Mouse (Mus musculus): ENCODE measurements around the gene Kat7.

Gene Kat7

GRCm38 (mm10) chr11:95293017-95293624 is 16.9 kb downstream of the Kat7 start:
- in situ Hi-C loops (cut with MboI; ENCODE audit: unreplicated experiment in 2 of 2), result no loop called here

GRCm38 (mm10) chr11:95291998-95292397 is 18.0 kb downstream of the Kat7 start:
- in situ Hi-C loops (cut with MboI; ENCODE audit: unreplicated experiment in 2 of 2), result no loop called here

GRCm38 (mm10) chr11:95282331-95282730 is 27.7 kb downstream of the Kat7 start:
- in situ Hi-C loops (cut with MboI; ENCODE audit: unreplicated experiment in 2 of 2), result no loop called here

GRCm38 (mm10) chr11:95279061-95279659 is 30.9 kb downstream of the Kat7 start:
- in situ Hi-C loops (cut with MboI; ENCODE audit: unreplicated experiment in 2 of 2), result no loop called here

GRCm38 (mm10) chr11:95276056-95276455 is 34.0 kb downstream of the Kat7 start:
- in situ Hi-C loops (cut with MboI; ENCODE audit: unreplicated experiment in 2 of 2), result no loop called here

- in situ Hi-C loops (cut with MboI; ENCODE audit: unreplicated experiment in 2 of 2), result loop anchor here in 1 of 2 experiments (25.0 kb wide), 1 partner anchor 388 kb away; the partner anchor contains the start of gene Phb
These were observed 35.4 kb downstream of the Kat7 start for GRCm38 (mm10) chr11:95274613-95275012.

GRCm38 (mm10) chr11:95273661-95274060 is 36.4 kb downstream of the Kat7 start:
- in situ Hi-C loops (cut with MboI; ENCODE audit: unreplicated experiment in 2 of 2), result loop anchor here in 1 of 2 experiments (25.0 kb wide), 1 partner anchor 389 kb away; the partner anchor contains the start of gene Phb

GRCm38 (mm10) chr11:95266540-95267245 is 43.4 kb downstream of the Kat7 start:
- in situ Hi-C loops (cut with MboI; ENCODE audit: unreplicated experiment in 2 of 2), result loop anchor here in 1 of 2 experiments (25.0 kb wide), 1 partner anchor 396 kb away; the partner anchor contains the start of gene Phb

GRCm38 (mm10) chr11:95264455-95265013 is 45.5 kb downstream of the Kat7 start:
- in situ Hi-C loops (cut with MboI; ENCODE audit: unreplicated experiment in 2 of 2), result loop anchor here in 1 of 2 experiments (5.0 to 25.0 kb wide), 3 partner anchors 33 to 398 kb away; partner anchors contain the start of gene Phb

- in situ Hi-C loops (cut with MboI; ENCODE audit: unreplicated experiment in 2 of 2), result loop anchor here in 1 of 2 experiments (5.0 to 25.0 kb wide), 3 partner anchors 33 to 398 kb away; partner anchors contain the start of gene Phb
These were observed 46.1 kb downstream of the Kat7 start for GRCm38 (mm10) chr11:95263816-95264454.

- in situ Hi-C loops (cut with MboI; ENCODE audit: unreplicated experiment in 2 of 2), result loop anchor here in 1 of 2 experiments (5.0 to 25.0 kb wide), 3 partner anchors 36 to 401 kb away; partner anchors contain the start of gene Phb
These were observed 48.8 kb downstream of the Kat7 start, which contains the start of gene Tac4 for GRCm38 (mm10) chr11:95261178-95261751. TSS of gene Tac4 (plus strand) at chr11:95261529.

- in situ Hi-C loops (cut with MboI; ENCODE audit: unreplicated experiment in 2 of 2), result loop anchor here (5.0 to 25.0 kb wide), 6 partner anchors 38 to 403 kb away; partner anchors contain the start of genes Pdk2 (in 2 of the 2) and Phb (in 1 of the 2)
These were observed 50.8 kb downstream of the Kat7 start for GRCm38 (mm10) chr11:95259088-95259849.

- in situ Hi-C loops (cut with MboI; ENCODE audit: unreplicated experiment in 2 of 2), result loop anchor here (5.0 to 25.0 kb wide), 6 partner anchors 39 to 404 kb away; partner anchors contain the start of genes Pdk2 (in 2 of the 2) and Phb (in 1 of the 2)
These were observed 51.6 kb downstream of the Kat7 start for GRCm38 (mm10) chr11:95258490-95258889.

GRCm38 (mm10) chr11:95257930-95258329 is 52.1 kb downstream of the Kat7 start:
- in situ Hi-C loops (cut with MboI; ENCODE audit: unreplicated experiment in 2 of 2), result loop anchor here (5.0 to 25.0 kb wide), 6 partner anchors 39 to 404 kb away; partner anchors contain the start of genes Pdk2 (in 2 of the 2) and Phb (in 1 of the 2)

- in situ Hi-C loops (cut with MboI; ENCODE audit: unreplicated experiment in 2 of 2), result loop anchor here (5.0 to 25.0 kb wide), 6 partner anchors 42 to 407 kb away; partner anchors contain the start of genes Pdk2 (in 2 of the 2) and Phb (in 1 of the 2)
These were observed 54.3 kb downstream of the Kat7 start for GRCm38 (mm10) chr11:95255747-95256146.

- in situ Hi-C loops (cut with MboI; ENCODE audit: unreplicated experiment in 2 of 2), result loop anchor here (10.0 to 25.0 kb wide), 2 partner anchors 209 to 408 kb away; partner anchors contain the start of genes Pdk2 (in 2 of the 2) and Phb (in 1 of the 2)
These were observed 55.9 kb downstream of the Kat7 start for GRCm38 (mm10) chr11:95254165-95254564.

GRCm38 (mm10) chr11:95252104-95252503 is 57.9 kb downstream of the Kat7 start:
- in situ Hi-C loops (cut with MboI; ENCODE audit: unreplicated experiment in 2 of 2), result loop anchor here (10.0 to 25.0 kb wide), 2 partner anchors 207 to 410 kb away; partner anchors contain the start of genes Pdk2 (in 2 of the 2) and Phb (in 1 of the 2)

- in situ Hi-C loops (cut with MboI; ENCODE audit: unreplicated experiment in 2 of 2), result loop anchor here (10.0 to 25.0 kb wide), 2 partner anchors 206 to 411 kb away; partner anchors contain the start of genes Pdk2 (in 2 of the 2) and Phb (in 1 of the 2)
These were observed 58.8 kb downstream of the Kat7 start for GRCm38 (mm10) chr11:95251295-95251694.
